Mouse (Mus musculus) limb, embryonic 12.5 days (tissue): ENCODE measurements around the gene Mrpl23. TPM values are rescaled to one million over a fixed set of nuclear protein-coding genes. Genes with fewer than 3 reads are reported as not detected.

Experiments used
- ATAC-seq: fragments of 200-750 bp; cut with Nextera tagmentation; 2 replicates; pipeline ENCODE4 v1.8.0; 2017; ENCODE audit warnings: low read depth, moderate TSS enrichment; ENCODE audit not compliant: insufficient number of reproducible peaks, insufficient read depth, low FRiP score, low TSS enrichment
- H3K27ac ChIP-seq: fragments of 300-500 bp; sonication (generic); 2 replicates; pipeline ENCODE4 v1.5.1; 2016; ENCODE audit warnings: mild to moderate bottlenecking, moderate library complexity
- H3K27me3 ChIP-seq: fragments of 300-500 bp; sonication (generic); 2 replicates; pipeline ENCODE4 v1.6.1; 2016; ENCODE audit warnings: mild to moderate bottlenecking, moderate library complexity
- H3K36me3 ChIP-seq: fragments of 300-500 bp; sonication (generic); 2 replicates; pipeline ENCODE4 v1.6.1; 2016; ENCODE audit warnings: mild to moderate bottlenecking, moderate library complexity
- H3K4me1 ChIP-seq: fragments of 300-500 bp; sonication (generic); replicated peaks from 2 replicates; pipeline ENCODE4 v1.6.1; 2016
- H3K4me2 ChIP-seq: fragments of 300-500 bp; sonication (generic); 2 replicates; pipeline ENCODE4 v1.6.1; 2016; ENCODE audit warnings: mild to moderate bottlenecking, moderate library complexity
- H3K4me3 ChIP-seq: fragments of 300-500 bp; sonication (generic); replicated peaks from 2 replicates; pipeline ENCODE4 v1.5.1; 2016; ENCODE audit warnings: mild to moderate bottlenecking
- H3K9ac ChIP-seq: fragments of 300-500 bp; sonication (generic); replicated peaks from 2 replicates; pipeline ENCODE4 v1.6.1; 2016; ENCODE audit warnings: mild to moderate bottlenecking, moderate library complexity
- H3K9me3 ChIP-seq: fragments of 300-500 bp; sonication (generic); 2 replicates; pipeline ENCODE4 v1.6.1; 2016; ENCODE audit warnings: mild to moderate bottlenecking, moderate library complexity
- WGBS: fragments of 180-500 bp; shearing (Covaris S2); methylation state at CpG from one replicate; pipeline ENCODE4 v1.1.7; 2016; 5-methylcytosine and 5-hydroxymethylcytosine counted together
- polyA plus RNA-seq: library from polyadenylated mRNA; unstranded; fragments of >200 nt; fragmentation: Nextera tagmentation; extraction: Ambion mirVana; gene quantifications from 2 replicates; pipeline ENCODE4 v1.2.1, GENCODE M21; 2016

Mrpl23 gene
- polyA plus RNA-seq, 1 experiment from 2014 or later = 29.4 TPM

GRCm38 (mm10) chr7:142520331-142520730, 12.2 kb upstream of the Mrpl23 start:
- Histone ChIP-seq H3K4me1 (peaks cover 48% of the 10 kb centered on the region), H3K9ac (no peak overlapping the region), H3K4me3 (no peak overlapping the region), H3K27me3 (no peaks in the 10 kb centered on the region), H3K36me3 (no peaks in the 10 kb centered on the region), H3K4me2 (no peak overlapping the region), H3K27ac (peak overlapping the region; percentile 72), H3K9me3 (no peaks in the 10 kb centered on the region)
- 77% methylated on average over 4 of the region's 4 CpGs for WGBS
- no peak for ATAC-seq

GRCm38 (mm10) chr7:142522352-142522751, 10.1 kb upstream of the Mrpl23 start:
- Histone ChIP-seq H3K4me2 (no peak overlapping the region), H3K27me3 (no peaks in the 10 kb centered on the region), H3K9ac (no peak overlapping the region), H3K27ac (peak overlapping the region; percentile 89), H3K4me1 (peaks cover 47% of the 10 kb centered on the region), H3K9me3 (no peaks in the 10 kb centered on the region), H3K4me3 (no peak overlapping the region), H3K36me3 (no peaks in the 10 kb centered on the region)
- WGBS = 23% methylated on average over 4 of the region's 4 CpGs
- no peak for ATAC-seq

DNA sequence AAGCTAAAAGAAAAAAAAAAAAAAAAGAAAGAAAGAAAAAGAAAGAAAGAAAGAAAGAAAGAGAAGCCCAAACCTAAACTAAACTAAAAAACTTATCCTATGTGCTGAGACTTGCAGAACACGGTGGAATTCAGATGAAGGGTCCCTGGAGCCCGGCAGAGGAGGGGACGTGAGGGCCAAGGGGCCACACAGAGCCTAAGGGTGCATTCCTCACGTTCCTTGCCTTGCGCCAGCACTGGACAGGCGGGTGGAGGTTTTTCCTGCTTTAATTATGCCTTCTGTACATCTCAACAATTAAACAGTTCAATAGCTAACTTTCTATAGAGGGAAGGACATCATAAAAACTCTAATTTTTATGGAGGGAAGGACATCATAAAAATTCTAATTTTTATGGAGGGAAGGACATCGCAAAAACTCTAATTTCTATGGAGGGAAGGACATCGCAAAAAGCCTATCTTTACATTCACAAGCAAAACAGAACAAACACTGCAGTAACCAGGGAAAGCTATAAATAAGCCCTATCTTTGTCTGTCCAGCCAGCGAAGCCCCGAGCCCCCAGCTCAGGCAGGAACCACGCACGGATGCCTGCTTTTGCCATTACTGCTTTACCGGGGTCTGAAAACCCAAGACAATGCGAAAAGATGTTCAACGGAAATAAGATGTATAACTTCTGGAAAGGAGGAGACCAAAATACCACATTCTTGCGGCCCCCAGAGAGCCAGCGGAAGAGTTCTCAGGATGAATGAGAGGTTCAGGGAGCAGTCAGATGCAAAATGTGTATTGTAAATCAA, 9.1 kb upstream of the Mrpl23 start:
- Histone ChIP-seq H3K9me3 (no peaks in the 10 kb centered on the region), H3K4me2 (no peak overlapping the region), H3K36me3 (no peaks in the 10 kb centered on the region), H3K4me1 (peaks cover 56% of the 10 kb centered on the region), H3K27ac (peak overlapping the region; percentile 89), H3K27me3 (no peaks in the 10 kb centered on the region), H3K4me3 (no peak overlapping the region), H3K9ac (no peak overlapping the region)
- WGBS = 27% methylated on average over 17 of the region's 17 CpGs
- ATAC-seq = no peak

DNA sequence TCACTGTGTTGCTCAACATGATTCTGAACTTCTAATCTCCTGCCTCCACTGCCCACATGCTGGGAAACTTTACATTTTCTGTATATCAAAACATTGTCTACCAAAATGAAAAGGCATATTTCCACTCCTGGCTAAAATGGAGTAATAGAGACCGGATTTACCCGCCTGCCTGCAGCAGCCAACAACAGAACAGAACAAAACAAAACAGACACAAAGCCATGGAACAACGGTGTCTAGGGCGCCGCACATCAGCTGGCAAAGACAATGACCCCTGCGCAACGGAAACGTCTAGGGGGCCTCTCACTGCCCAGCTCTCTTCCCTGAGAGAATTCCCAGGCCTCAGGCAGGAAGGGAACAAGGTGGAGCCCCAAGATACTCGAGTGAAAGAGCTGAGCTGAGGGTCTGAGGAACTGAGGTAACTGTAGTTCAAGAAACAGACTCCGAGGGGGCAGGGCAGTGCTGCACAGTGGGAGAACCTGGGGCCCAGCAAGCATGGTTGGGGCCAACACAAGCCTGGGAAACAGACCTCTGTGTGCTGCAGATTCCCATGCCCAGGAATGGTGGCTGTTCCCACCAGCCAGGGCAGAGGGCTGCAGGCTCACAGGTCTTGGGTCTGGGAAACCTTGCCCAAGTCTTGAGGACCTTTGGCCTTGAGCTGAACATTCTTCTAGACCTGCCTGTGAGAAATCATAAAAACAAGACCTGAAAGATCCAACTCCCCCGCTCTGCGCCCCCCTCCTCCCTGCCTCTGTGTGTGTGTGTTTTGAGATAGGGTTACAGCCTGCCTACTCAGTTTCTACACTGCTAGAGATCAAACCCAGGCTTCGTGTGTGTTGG, 6.9 kb upstream of the Mrpl23 start:
- Histone ChIP-seq H3K9me3 (no peaks in the 10 kb centered on the region), H3K27ac (peak overlapping the region; percentile 92), H3K27me3 (no peaks in the 10 kb centered on the region), H3K36me3 (no peaks in the 10 kb centered on the region), H3K4me3 (no peak overlapping the region), H3K9ac (no peak overlapping the region; the same call in 1 of the 2 replicates), H3K4me2 (peak overlapping the region; percentile 0; the same call in 1 of the 2 replicates), H3K4me1 (peaks cover 71% of the 10 kb centered on the region)
- peak; percentile 35; the same call in 1 of the 2 replicates for ATAC-seq
- 43% methylated on average over 13 of the region's 13 CpGs for WGBS

- no peak for ATAC-seq
- Histone ChIP-seq H3K4me2 (no peak overlapping the region), H3K27me3 (no peaks in the 10 kb centered on the region), H3K4me3 (no peak overlapping the region), H3K27ac (peak overlapping the region; percentile 41; the same call in 1 of the 2 replicates), H3K36me3 (no peaks in the 10 kb centered on the region), H3K9me3 (no peaks in the 10 kb centered on the region), H3K4me1 (peaks cover 76% of the 10 kb centered on the region), H3K9ac (no peak overlapping the region)
- WGBS = 59% methylated on average over 10 of the region's 10 CpGs
Measured at GRCm38 (mm10) chr7:142529350-142529749, 3.1 kb upstream of the Mrpl23 start.

- peak overlapping the region; percentile 97 for H3K27ac ChIP-seq
- 70% methylated on average over 4 of the region's 4 CpGs for WGBS
- H3K4me1 ChIP-seq = peaks cover 69% of the 10 kb centered on the region
- no peak overlapping the region for H3K4me3 ChIP-seq
- peaks cover 11% of the 10 kb centered on the region; the same call in 1 of the 2 replicates for H3K36me3 ChIP-seq
- 0 out of 2 replicates have a peak, but pooled peaks have one; percentile 3 for ATAC-seq
- H3K9me3 ChIP-seq = no peaks in the 10 kb centered on the region
- 0 out of 2 replicates have a peak overlapping the region, but pooled peaks have one; percentile 76 for H3K9ac ChIP-seq
- H3K27me3 ChIP-seq = no peaks in the 10 kb centered on the region
- H3K4me2 ChIP-seq = peak overlapping the region; percentile 67
Measured at GRCm38 (mm10) chr7:142531973-142532521, 439 bp upstream of the Mrpl23 start.

DNA sequence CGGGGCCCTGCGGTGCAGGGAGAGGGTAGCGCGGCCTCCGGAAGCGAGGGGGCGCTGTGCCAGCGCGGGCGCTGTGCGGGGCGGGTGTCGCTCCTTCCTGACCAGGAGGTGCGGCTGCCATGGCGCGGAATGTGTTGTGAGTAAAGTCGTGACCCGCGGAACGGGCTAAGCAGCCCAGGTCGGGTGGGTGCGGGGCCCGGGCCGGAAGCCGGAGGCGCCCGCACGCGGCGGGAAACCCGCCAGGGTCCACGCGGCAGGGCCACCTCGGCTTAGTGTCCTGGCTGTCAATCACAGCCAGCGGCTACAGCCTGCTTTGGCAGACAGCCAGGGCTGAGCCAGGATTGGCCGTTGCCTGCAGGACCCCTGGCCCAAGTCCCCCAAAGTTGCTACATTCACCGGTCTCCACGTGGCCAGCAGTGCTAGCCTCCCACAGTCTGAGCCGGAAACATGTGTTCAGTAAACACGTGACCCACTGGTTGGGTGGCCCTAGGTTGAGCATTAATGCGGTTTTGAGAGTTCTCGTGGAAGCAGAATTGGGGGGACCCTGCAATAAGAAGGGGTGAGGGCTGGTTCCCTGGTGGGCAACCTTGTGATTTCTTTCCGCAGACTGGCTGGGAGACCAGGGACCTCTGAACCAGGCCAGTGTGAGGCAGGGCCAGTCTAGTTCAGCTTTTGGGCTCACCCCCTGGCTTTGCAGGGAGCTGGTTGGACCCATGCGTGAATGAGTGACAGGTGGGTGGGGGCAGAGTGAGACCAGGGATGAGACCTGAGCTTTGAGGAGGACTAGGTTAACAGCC, 771 bp downstream of the Mrpl23 start:
- peaks cover 72% of the 10 kb centered on the region for H3K4me1 ChIP-seq
- under 1% methylated on average over 44 of the region's 44 CpGs for WGBS
- H3K36me3 ChIP-seq = peaks cover 11% of the 10 kb centered on the region; the same call in 1 of the 2 replicates
- peak overlapping the region; percentile 61 for H3K4me3 ChIP-seq
- peak overlapping the region; percentile 67 for H3K4me2 ChIP-seq
- ATAC-seq = peak; percentile 67
- H3K9me3 ChIP-seq = no peaks in the 10 kb centered on the region
- H3K9ac ChIP-seq = peak overlapping the region; percentile 76
- no peaks in the 10 kb centered on the region for H3K27me3 ChIP-seq
- peak overlapping the region; percentile 97 for H3K27ac ChIP-seq

DNA sequence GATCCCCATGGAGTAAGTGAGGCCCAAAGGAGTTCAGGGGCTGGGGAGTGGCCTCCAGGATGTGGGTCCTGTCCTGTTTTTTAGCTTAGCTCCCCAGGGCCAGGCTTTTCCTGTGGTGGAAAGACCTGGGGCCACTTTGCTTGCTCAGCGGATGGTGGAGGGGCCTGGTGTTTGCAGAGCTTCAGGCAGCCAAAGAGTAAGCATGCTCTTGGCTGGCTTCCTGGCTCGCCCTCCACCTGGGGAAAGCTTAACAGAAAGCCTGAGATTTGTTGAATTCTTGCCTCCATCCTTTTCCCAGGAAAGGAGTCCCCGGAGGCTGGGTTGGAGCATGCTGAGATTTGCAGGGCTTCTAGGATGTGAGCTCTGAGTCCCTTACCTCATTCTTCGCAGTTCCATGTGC, 2.6 kb downstream of the Mrpl23 start:
- Histone ChIP-seq H3K36me3 (peaks cover 11% of the 10 kb centered on the region; the same call in 1 of the 2 replicates), H3K9ac (no peak overlapping the region; the same call in 1 of the 2 replicates), H3K27ac (peak overlapping the region; percentile 97), H3K4me2 (no peak overlapping the region), H3K27me3 (no peaks in the 10 kb centered on the region), H3K9me3 (no peaks in the 10 kb centered on the region), H3K4me3 (no peak overlapping the region), H3K4me1 (peaks cover 74% of the 10 kb centered on the region)
- WGBS = 72% methylated on average over 4 of the region's 4 CpGs
- ATAC-seq = no peak

GRCm38 (mm10) chr7:142535832-142536231, 3.3 kb downstream of the Mrpl23 start:
- Histone ChIP-seq H3K27me3 (no peaks in the 10 kb centered on the region), H3K9me3 (no peaks in the 10 kb centered on the region), H3K4me3 (no peak overlapping the region), H3K4me2 (no peak overlapping the region), H3K9ac (no peak overlapping the region), H3K36me3 (peaks cover 13% of the 10 kb centered on the region; the same call in 1 of the 2 replicates), H3K27ac (peak overlapping the region; percentile 97), H3K4me1 (peaks cover 79% of the 10 kb centered on the region)
- no peak for ATAC-seq
- over 99% methylated on average over 5 of the region's 5 CpGs for WGBS

- H3K36me3 ChIP-seq = peaks cover 20% of the 10 kb centered on the region; the same call in 1 of the 2 replicates
- no peak overlapping the region for H3K9ac ChIP-seq
- H3K4me1 ChIP-seq = peaks cover 85% of the 10 kb centered on the region
- 24% methylated on average over 5 of the region's 5 CpGs for WGBS
- no peaks in the 10 kb centered on the region for H3K27me3 ChIP-seq
- H3K4me3 ChIP-seq = 0 out of 2 replicates have a peak overlapping the region, but pooled peaks have one; percentile 7
- no peak for ATAC-seq
- peak overlapping the region; percentile 96 for H3K27ac ChIP-seq
- peak overlapping the region; percentile 23; the same call in 1 of the 2 replicates for H3K4me2 ChIP-seq
- H3K9me3 ChIP-seq = no peaks in the 10 kb centered on the region
Measured at GRCm38 (mm10) chr7:142537181-142537580, 4.7 kb downstream of the Mrpl23 start.
